Mouse (Mus musculus): ENCODE data around the gene Vmn2r4. TPM values are rescaled to one million over a fixed set of nuclear protein-coding genes. Genes with fewer than 3 reads are reported as not detected.
"Not testable (repeated sequence)": the region's sequence is repeated elsewhere in the genome, so short reads cannot be mapped to it uniquely, and the experiment has no call there.

The Vmn2r4 gene
- total RNA-seq (2021): not detected in 2 replicates
- long read RNA-seq, experiment 1: 0 reads
- long read RNA-seq, experiment 2: 0 reads

GRCm38 (mm10) chr3:64415268-64415667 lies at the start of gene Vmn2r4:
Gene Vmn2r4, minus strand, starts transcription at chr3:64415368.
- DNase-seq: not testable (repeated sequence)

- DNase-seq: not testable (repeated sequence)
Measured at GRCm38 (mm10) chr3:64434261-64434660, 19.1 kb upstream of the Vmn2r4 start.

- not testable (repeated sequence) for DNase-seq
Measured at GRCm38 (mm10) chr3:64428117-64428798, 13.1 kb upstream of the Vmn2r4 start.

- DNase-seq: not testable (repeated sequence)
Measured at GRCm38 (mm10) chr3:64422141-64422540, 7.0 kb upstream of the Vmn2r4 start.

GRCm38 (mm10) chr3:64417477-64417876 lies 2.3 kb upstream of the Vmn2r4 start:
- not testable (repeated sequence) for DNase-seq

GRCm38 (mm10) chr3:64414253-64414652 lies 915 bp downstream of the Vmn2r4 start:
- not testable (repeated sequence) for DNase-seq

GRCm38 (mm10) chr3:64359286-64360035 lies 55.7 kb downstream of the Vmn2r4 start:
- no peak for DNase-seq

Other genes starting within 250 kb of the Vmn2r4 start
- gene Vmn2r3, start 125.7 kb downstream of the Vmn2r4 start, total RNA-seq (2021): not detected in 2 replicates
- gene Vmn2r5, start 94.5 kb upstream of the Vmn2r4 start, total RNA-seq (2021): not detected in 2 replicates
- not detected in 2 replicates for gene Vmn2r6, start 150.5 kb upstream of the Vmn2r4 start, total RNA-seq (2021)